Mouse (Mus musculus) ES-E14 (cell line): ENCODE measurements around the gene Tmem223.

Experiments
- CHD2 ChIP-seq: IDR thresholded peaks from 2 replicates; pipeline ENCODE4 v1.6.1; 2014; ENCODE audit warnings: mild to moderate bottlenecking, low read depth, low read length, inconsistent platforms
- ZC3H11A ChIP-seq: IDR thresholded peaks from 2 replicates; pipeline ENCODE4 v1.6.1; 2012; ENCODE audit warnings: low read depth, mild to moderate bottlenecking, inconsistent platforms, low read length, borderline replicate concordance
- ZNF384 ChIP-seq: IDR thresholded peaks from 2 replicates; pipeline ENCODE4 v1.6.1; 2012; ENCODE audit warnings: low read depth, low read length, inconsistent platforms

- TF ChIP-seq ZC3H11A = no peak
- TF ChIP-seq ZNF384 = no peak
- TF ChIP-seq CHD2 = no peak
These were observed 5.2 kb upstream of the Tmem223 start for GRCm38 (mm10) chr19:8765562-8765961.
